Mouse (Mus musculus) left cerebral cortex, postnatal 25 days (tissue): ENCODE results near the gene Smyd3. TPM values are rescaled to one million over a fixed set of nuclear protein-coding genes. Genes with fewer than 3 reads are reported as not detected.
A peak's percentile ranks its signal among the peaks of the same experiment; 100 is the strongest.

Experiments
- DNase-seq, 2 experiments: peaks; one replicate each; pipeline ENCODE4 v3.0.0; 2022; ENCODE audit warnings: low spot score in 2 of 2, mixed read lengths in 1 of 2
- intact Hi-C: fragments of 180-260 bp; cut with DNase I; formaldehyde crosslinking; loops from one replicate; pipeline ENCODE4 v1.15.1; 2025
- total RNA-seq, 2 experiments: library from RNA; stranded (reverse); gene quantifications; 2 replicates each; pipeline ENCODE4 v1.2.3; 2021

Smyd3 gene
- total RNA-seq, 2 experiments from 2014 or later = 22.1 to 23.6 TPM

DNA sequence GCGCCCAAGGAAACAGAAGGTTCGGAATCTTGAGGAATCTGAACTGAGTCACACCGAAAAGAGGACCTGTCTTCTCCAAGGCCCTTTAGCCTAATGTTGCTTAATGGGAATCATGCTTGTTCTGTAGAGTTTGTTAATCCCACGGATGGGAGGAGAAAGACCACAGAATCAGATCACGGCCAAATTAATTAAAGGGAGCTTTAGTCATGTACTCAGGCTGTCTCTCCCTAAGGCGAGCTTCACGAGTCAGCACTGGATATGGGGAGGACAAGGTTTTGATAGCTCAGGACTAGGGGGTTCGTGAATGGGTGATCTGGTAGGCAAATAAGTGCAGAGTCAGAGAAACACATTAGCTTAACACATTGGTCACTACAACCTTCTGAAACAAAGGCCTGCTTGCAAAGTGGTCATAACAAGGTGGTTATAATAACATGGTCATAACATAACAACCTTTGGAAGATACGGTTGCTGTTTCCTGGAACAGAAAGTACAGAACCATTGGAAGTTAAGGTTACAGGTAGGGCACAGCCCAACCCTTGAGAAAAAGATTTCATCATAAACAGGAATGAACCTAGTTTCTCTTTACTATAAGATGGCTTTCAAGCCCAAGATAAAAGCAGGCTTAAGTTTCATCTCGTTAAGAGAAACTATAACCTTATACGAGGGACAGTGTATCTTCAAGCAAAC, 261.9 kb downstream of the Smyd3 start:
- intact Hi-C loops = no loop called here
- DNase-seq = no peak

DNA sequence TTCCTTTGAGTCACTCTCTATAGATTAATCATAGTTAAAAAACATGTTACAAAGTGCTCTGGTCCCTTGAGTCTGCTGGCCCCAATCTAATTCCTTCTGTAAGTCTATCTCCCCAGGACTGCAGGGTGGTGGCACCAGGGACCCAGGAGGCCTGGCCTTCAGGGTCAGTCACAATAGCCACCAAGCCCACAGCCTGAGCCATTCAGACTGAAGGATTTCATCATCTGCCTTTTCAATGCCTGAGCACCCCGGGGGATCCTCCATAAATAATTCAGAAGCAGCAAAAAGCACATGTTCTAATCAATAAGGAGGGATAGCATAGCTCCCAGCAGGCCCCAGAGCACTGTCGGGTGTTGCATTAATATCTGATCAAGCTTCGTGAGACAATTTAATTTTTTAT, 263.3 kb downstream of the Smyd3 start:
- intact Hi-C loops = no loop called here
- DNase-seq = no peak

DNA sequence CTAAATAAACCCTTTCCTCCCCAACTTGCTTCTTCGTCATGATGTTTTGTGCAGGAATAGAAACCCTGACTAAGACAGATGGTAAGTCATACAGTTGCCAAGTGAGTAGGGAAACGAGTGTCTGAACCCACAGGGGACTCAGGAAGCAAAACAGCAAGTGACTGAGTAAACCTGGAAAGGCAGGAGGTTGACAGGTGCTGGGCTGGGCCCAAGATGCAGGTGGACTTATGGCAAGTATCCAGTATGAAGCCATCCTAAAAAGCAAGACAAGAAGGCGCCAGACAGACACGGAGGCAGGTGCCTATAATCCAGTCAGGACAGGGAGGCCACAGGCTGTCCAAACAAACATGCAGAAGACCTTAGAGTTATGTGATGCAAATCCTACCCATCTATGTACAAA, 265.2 kb downstream of the Smyd3 start:
- peak in 1 of 2 experiments; percentile 30 for DNase-seq
- intact Hi-C loops = no loop called here

DNA sequence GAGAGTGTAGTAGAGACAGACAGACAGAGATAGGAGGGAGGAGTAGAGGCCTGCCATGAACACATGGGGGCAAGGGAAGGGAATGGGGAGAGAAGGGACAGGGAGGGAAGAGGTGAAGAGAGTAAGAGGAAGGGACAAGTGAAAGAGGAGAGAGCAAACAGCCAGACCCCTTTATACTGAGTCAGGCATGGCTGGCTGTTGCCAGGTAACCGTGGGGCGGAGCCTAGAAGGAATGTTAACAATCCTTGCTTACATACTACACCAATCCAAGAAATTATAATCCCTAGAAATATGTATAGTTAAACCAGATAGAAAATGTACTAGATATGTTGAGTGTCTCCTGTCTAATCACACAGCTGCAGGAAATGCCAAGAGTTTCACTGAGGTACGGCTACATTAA, 267.5 kb downstream of the Smyd3 start:
- no peak for DNase-seq
- intact Hi-C loops = no loop called here

DNA sequence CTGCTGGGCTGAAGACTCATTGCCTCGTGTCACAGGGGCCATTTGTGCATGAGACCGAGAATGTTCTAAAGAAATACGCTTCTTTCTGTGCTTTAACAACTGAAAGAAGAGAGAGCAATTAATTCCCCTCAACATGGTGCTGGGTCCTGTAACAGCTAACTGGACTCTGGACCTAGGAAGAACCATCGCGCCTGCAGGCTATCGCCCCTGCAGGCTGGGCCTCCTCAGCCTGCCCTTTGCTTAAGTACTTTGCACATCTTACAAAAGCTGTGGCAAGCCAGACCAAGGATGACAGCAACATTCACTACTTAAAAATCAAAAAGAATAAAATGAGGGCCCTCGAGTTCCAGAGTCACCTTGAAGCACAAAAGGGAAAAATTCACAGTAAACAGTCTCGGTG, 274.3 kb downstream of the Smyd3 start:
- intact Hi-C loops = no loop called here

DNA sequence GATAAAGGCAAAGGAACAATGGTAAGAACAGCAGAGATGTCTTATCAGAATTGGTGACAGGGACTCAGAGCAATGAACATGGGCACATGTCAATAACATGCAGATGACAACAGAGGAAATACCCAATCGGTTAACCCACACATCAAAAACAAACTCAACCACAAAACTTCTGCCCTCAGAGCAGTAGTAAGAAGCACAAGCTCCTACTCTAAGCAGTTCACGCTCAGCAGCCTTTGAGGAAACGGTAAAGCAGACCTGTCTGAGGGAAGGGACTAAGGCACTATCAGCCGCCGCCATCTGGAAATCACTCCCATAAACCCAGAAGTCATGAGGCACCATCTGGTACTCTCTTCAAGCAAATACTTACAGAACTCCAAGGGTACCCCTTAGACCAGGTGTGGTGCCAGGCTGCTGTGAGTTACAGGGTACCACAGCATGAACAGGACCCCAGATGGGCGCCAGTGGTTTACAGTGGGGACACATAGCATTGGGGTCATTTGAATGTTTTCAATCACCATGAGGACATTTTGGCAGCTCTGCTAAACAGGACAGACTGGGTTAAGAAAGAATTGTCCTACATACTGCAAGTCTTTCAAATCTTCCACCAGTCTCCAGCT, 277.1 kb downstream of the Smyd3 start:
- intact Hi-C loops = no loop called here
- DNase-seq = no peak

More for the DNA sequence above, 274.3 kb downstream of the Smyd3 start:
- no peak for DNase-seq

DNA sequence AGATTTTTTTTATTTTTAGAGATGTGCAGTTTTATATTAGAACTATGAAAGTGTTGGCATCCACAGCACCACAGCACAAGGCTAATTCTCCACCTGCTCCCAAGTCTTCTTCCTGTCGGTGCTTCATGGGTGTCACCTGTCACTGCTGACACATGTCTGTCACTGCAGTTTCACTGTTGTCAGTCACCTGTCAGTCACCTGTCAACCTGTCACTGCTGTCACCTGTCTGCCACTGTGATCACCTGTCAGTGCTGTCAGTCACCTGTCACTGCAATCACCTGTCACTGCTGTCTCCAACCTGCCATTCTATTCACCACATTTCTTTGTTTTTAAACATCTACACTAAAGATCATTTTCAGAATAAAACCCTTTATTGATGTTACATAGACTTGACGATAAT, 279.2 kb downstream of the Smyd3 start:
- no peak for DNase-seq
- intact Hi-C loops = no loop called here

DNA sequence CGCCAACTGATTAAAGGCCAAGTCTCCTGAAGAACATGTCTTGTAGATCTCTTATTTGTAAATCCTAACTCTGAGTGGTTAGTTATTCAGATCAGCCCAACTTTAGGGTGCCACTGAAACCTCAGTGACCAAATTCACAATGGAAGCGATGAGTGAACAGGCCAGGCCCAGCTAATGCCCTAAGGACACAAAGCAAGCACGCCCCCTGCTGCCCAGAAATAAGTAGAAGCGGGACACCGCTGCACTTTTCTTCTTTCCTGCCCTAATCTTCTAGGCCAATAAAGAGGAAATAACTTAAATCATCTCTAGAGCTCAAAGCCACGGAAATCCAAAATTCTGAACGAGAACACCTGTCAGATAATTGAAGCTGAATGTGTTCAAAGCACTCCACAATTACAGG, 279.9 kb downstream of the Smyd3 start:
- intact Hi-C loops = no loop called here
- no peak for DNase-seq

DNA sequence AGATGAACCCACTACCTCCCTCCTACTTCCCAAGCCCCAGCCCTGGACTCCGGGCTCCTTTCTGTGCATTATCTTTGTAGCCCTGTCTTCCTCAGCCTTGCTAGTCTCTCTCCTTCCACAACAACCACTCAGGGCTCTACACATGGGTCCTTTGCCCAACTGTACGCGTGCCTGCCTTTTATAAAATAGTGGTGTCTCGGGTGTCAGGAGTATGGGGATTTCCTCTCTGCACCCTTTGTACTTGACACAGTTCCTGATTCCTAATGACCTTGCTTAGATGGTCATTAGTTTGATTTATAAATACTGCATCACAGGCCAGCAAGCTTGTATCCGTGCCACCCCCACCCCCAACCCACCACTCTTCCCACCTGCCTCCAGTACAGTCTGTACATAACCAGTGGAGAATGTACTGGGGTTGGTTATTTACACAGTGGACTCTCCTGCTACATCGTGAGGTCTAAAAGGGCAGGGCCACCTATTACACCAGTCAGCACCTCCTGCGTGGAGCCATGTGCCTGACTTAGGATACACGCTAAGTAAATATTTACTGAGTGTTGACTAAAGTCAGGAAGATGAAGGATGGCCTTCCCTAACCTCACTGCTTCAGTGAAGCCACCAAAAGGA, 281.5 kb downstream of the Smyd3 start:
- intact Hi-C loops = no loop called here

DNA sequence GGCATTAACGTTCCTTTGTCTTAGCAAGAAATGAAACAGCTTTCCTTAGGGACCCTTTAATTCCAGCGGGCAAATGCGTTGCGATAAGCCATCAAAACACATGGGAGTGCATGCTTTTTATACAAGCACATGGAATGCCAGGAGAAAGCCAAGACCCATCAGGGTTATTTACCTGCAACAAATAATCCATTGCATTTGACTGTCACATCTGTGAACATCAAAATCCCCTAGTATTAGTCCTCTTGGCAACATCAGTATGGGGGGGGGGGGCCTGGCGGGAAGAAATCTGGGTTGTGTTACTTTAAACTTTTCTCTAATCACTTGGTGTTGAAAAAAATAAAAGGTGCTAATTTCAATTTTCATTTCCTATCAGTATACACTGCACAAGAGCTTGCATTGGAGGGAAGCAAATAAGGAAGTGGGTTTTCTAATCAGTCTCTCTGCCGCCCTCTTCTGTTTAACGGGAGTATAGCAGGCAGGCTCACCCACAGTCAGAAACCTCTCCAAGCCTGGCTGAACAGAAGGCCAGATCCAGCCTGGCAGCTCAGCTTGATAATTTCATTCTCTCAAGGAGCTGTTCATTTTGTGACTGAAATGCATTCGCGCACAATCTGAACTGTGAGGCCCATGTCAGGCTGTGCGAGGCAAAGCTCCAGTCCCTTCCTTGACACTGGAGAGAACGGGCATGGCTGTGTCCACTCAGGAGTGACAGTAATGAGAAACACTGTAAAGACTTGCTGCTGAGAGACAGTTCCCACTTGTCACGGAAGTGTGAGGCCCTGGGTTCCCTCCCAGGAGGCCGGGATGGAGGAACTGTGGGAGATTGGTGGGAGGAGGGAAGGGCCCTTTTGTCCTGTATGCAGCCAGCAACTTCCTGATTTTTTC, 285.8 kb downstream of the Smyd3 start:
- peak; percentile 71 to 77 for DNase-seq
- intact Hi-C loops = loop anchor here (2.0 to 5.0 kb wide), 3 partner anchors 75 to 703 kb away; partner anchors contain the start of gene Kif26b

More for the DNA sequence above, 281.5 kb downstream of the Smyd3 start:
- DNase-seq = no peak

DNA sequence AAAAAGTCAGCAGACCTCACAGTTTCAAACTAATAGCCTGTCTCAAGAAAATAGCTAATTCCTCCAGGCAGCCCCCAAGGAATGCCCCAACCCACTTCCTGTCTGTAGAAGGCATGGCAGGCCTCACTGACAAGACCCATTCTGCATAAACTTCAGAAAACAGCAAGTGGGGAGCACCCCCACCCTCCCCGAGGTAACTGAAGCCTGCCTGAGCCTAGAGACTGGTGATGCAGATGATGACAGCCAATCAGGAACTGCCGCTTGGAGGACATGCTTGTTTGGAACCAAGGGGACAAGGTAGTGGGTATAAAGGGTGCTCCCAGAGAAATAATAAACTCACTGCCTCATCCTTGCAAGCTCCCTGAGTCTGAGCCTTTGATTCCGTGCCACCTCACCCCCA, 288.3 kb downstream of the Smyd3 start:
- intact Hi-C loops = no loop called here
- no peak for DNase-seq

DNA sequence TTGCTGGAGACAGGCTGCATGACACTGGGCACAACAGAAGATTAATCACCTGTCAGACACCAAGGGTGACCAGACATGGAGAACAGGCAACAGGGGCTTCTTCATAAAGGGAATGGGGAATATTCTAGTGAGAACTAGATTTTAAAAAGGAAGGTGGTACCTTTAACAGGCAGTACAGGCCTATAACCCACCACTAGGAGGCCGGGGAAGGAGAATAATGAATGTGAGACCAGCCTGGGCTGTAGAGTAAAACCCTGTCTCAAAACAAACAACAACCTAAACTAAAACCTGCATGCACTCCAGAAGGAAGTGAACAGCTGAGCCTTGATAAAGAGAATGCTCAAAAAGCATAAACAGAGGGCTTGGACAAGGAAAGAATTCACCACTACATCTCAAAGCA, 297.6 kb downstream of the Smyd3 start:
- no peak for DNase-seq
- intact Hi-C loops = no loop called here

DNA sequence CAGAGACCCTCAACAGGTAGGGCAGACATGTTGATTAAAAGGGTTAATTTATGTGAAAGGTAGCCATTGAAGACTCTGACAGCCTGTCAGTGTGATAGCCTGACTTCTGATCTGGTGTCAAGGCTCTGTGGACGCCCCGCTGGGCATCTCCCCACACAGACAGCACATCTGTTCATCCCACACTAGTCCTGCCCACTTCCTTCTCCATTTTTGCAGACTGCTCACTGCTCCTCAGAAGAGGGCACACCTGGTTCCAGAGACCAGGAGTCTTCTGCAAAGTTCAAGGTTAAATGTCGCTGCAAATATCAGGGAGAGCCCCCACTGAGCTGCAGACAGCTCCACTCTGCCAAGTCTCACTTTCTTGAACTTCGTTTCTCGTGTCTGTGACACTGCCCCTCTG, 299.8 kb downstream of the Smyd3 start:
- intact Hi-C loops = no loop called here
- DNase-seq = no peak

DNA sequence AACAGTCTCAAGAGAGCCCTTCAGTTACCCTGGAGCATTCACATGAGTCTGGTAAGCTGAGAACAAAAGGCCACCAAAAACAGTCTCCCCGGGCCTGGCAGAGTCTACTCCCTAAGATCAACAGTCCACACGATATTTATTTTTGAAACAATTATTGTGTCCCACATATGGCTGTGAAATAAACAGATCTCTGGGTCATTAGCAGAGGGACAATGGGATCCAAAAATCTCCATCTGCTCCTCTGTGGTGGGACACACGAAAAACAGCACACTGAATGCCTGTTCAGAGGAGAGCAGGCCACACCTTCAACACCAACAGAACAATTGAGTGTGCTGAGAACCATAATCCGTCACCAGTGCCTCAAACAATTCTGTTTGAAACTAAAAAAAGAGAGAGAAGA, 300.8 kb downstream of the Smyd3 start:
- DNase-seq = no peak
- intact Hi-C loops = no loop called here

DNA sequence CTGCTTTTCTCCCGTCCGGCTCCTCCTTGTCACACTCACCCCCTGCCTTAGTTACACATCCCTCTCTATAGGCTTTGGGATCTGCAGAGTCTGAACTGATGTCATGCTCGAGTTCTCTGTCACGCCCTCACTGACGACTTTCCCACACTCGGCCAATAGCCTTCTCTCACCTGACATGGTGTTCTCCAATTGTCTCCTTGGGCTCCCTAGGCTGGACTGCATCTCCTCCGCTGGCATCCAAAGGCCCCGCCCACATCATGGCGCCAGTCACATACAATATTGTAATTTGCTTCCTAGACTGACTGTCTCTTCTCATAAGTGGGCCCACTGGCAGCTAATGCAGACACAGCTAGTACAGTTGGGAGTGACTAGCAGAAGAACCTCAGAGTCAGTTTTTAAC, 304.5 kb downstream of the Smyd3 start:
- no peak for DNase-seq
- intact Hi-C loops = no loop called here

DNA sequence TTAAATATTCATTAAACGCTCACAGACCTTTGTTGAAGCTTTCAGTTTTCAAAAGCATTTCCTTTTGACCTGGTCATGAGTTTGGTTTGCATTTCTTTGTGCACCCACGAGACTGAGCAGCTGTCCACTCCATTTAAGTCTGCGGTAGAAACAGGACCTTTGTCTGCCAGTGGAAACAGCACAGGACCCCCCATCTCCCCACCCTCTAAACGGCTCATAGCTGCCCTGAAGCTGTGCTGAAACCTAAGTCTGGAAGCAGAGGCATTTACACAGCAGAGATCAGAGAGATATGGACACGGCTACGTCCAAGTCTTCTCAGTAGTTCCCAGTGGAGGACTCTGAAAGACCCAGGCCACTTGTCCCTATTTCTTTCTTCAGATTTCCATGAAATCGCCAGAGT, 305.5 kb downstream of the Smyd3 start:
- intact Hi-C loops = no loop called here
- no peak for DNase-seq

DNA sequence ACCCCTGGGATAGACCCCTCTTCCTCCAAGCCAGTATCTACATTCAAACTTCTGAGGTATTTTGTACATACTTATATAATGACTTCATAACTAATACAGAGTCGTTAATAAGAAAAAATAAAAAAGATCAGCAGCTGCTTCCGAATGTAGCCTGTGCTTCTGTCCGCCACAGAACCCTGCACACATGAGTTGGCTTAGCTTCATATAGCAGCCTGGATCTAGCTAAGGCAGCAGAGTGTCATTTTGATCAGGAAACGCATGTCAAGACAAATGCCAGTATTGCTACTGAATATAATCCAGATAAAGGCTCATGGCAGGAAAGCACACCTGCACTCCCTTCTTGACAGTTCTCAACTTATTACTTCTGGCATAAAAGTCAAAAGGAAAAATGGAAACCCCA, 306.5 kb downstream of the Smyd3 start:
- intact Hi-C loops = no loop called here
- DNase-seq = no peak

DNA sequence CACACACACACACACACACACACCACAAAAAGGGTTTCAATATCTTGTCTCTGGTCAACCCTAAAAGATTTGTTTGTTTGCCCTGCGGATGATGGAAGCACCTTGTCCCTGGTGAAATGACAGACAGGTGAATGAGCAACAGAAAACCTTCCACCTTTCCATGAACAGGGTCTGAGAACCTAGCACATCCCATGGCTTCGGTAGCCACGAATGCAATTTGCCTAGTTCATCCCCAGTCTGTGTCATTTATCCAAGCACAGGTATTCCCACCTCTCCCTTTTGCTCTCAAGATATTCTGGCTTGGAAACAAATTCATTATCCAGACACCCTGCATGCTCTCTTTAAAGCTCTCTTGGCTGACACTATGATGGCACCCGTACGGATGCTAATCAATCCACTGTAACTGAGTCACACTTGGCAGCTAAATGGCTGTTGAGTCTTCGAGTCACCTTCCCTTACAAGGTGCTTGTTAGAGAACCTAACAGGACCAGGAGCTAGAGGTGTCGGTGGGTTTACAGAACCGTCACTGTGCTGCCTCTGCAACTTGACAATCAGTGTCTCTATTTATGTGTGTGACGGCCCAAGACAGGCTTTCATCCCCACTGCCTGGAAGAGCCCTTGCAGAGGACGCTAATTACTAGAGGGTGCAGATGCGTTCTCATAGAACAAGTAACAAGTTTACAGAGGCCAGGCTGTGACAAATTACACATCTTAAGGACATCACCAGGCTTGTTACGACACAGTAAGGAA, 309.8 kb downstream of the Smyd3 start:
- intact Hi-C loops = no loop called here
- no peak for DNase-seq

DNA sequence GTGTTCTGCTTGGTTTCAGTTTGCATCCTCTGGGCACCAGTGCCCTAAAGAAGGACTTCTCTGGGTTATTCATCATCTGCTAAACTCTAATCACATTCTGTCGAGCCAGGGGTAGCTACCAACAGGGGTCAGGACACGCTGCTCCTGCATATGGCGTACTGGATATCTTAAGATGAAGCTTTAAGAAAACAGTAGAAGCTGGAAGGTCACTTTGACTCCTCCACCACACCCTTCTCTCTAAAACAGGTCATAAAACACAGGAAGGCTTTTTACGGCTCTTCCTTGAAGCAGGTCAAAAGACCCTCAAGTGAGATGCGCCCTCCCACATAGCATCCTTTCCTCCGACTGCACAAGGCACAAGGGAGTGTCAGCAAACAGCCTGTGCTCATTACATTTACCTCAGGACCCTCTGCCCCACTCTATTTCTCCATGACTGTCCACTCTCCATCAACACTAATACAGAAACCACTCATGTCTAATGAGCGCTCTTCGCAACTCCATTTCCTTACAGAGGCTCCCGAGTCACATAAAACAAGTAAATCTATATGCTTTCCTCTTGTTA, 310.6 kb downstream of the Smyd3 start:
- intact Hi-C loops = no loop called here
- no peak for DNase-seq
